Comparison of ENCODE assay signal across 8 mouse cellular contexts in genomic region chr1:150991745-150992554, GRCm38 (mm10). TPM values are rescaled to one million over a fixed set of nuclear protein-coding genes. Genes with fewer than 3 reads are reported as not detected.
DNase-seq lines count a peak whose midpoint lies in the region; ATAC-seq lines count a peak whose summit lies in the region.

No protein-coding gene starts in this region.

- DNase-seq in Muller cell, postnatal 12 days (ENCODE audit: inconsistent ontology term): peak; percentile 24
- DNase-seq in embryonic facial prominence, embryonic 14.5 days (ENCODE audit: low spot score): peak; percentile 72
- no peak for DNase-seq in right cerebral cortex, postnatal 25 days
- no peak for DNase-seq in urinary bladder, postnatal 10 days (ENCODE audit: low spot score)
- DNase-seq in cerebellum, postnatal 4 days (ENCODE audit: low spot score in 2 of 2): no peak
- DNase-seq in thymus, postnatal 14 days: no peak

- peak overlapping the region; percentile 79 for H3K9ac ChIP-seq in embryonic facial prominence, embryonic 14.5 days (ENCODE audit: low read depth, low read length)
- H3K9ac ChIP-seq in hindbrain, embryonic 12.5 days: peak overlapping the region; percentile 50

- H3K36me3 ChIP-seq in embryonic facial prominence, embryonic 14.5 days (ENCODE audit: control insufficient read depth, insufficient read depth, low read length): no peaks in the 10 kb centered on the region
- no peaks in the 10 kb centered on the region for H3K36me3 ChIP-seq in hindbrain, embryonic 12.5 days

- peaks cover 10% of the 10 kb centered on the region; the same call in 1 of the 2 replicates for H3K4me1 ChIP-seq in embryonic facial prominence, embryonic 14.5 days (ENCODE audit: control insufficient read depth, insufficient read depth, low read length)
- peaks cover 15% of the 10 kb centered on the region for H3K4me1 ChIP-seq in hindbrain, embryonic 12.5 days

- peak overlapping the region; percentile 59 for H3K4me3 ChIP-seq in embryonic facial prominence, embryonic 14.5 days (ENCODE audit: low read depth, low read length)
- H3K4me3 ChIP-seq in hindbrain, embryonic 12.5 days: peak overlapping the region; percentile 54

- 1% methylated on average over 10 of the region's 10 CpGs for WGBS in embryonic facial prominence, embryonic 14.5 days
- WGBS in hindbrain, embryonic 12.5 days: 4% methylated on average over 10 of the region's 10 CpGs

- no peaks in the 10 kb centered on the region for H3K27me3 ChIP-seq in embryonic facial prominence, embryonic 14.5 days (replicated peaks; ENCODE audit: control insufficient read depth, insufficient read depth, low read length)
- H3K27me3 ChIP-seq in hindbrain, embryonic 12.5 days: 0 out of 2 replicates have a peak, but pooled peaks cover 8% of the 10 kb centered on the region

- peak overlapping the region; percentile 66 for H3K27ac ChIP-seq in embryonic facial prominence, embryonic 14.5 days (replicated peaks; ENCODE audit: low read depth, low read length)
- H3K27ac ChIP-seq in hindbrain, embryonic 12.5 days: peak overlapping the region; percentile 55

- H3K9me3 ChIP-seq in embryonic facial prominence, embryonic 14.5 days (ENCODE audit: control insufficient read depth, low read length): peaks cover 9% of the 10 kb centered on the region; the same call in 1 of the 2 replicates
- H3K9me3 ChIP-seq in hindbrain, embryonic 12.5 days (replicated peaks): no peaks in the 10 kb centered on the region

- H3K4me2 ChIP-seq in embryonic facial prominence, embryonic 14.5 days (ENCODE audit: low read depth, low read length): peak overlapping the region; percentile 75
- peak overlapping the region; percentile 80 for H3K4me2 ChIP-seq in hindbrain, embryonic 12.5 days (replicated peaks)

- ATAC-seq in embryonic facial prominence, embryonic 14.5 days (ENCODE audit: low read depth): peak; percentile 45; the same call in 1 of the 2 replicates
- peak; percentile 54 for ATAC-seq in hindbrain, embryonic 12.5 days (ENCODE audit: low FRiP score)
- peak; percentile 28; the same call in 1 of the 2 replicates for ATAC-seq in megakaryocyte, adult 5-6 weeks (ENCODE audit: poor library complexity, severe bottlenecking)

RNA-seq across cellular contexts. Expression of gene Hmcn1, which starts 1.3 kb away (rescaled TPM):
- polyA plus RNA-seq in embryonic facial prominence, embryonic 14.5 days (2014; fragmentation: Nextera tagmentation; extraction: Ambion mirVana): 30.7 and 36.5 TPM in 2 replicates
- polyA plus RNA-seq in hindbrain, embryonic 12.5 days (2016; fragmentation: Nextera tagmentation; extraction: Ambion mirVana): 11.8 and 14.0 TPM in 2 replicates
- total RNA-seq in megakaryocyte, adult 5-6 weeks (2015): not detected in 2 replicates
- total RNA-seq in megakaryocyte, adult 5-6 weeks (2017): not detected in 2 replicates

Comparison
In these comparisons a context has a peak if more than half of its experiments do, and no peak if none do; other contexts are left out.
1. DNase-seq: peak in Muller cell, postnatal 12 days (single experiment) and embryonic facial prominence, embryonic 14.5 days (single experiment); none in right cerebral cortex, postnatal 25 days (single experiment), urinary bladder, postnatal 10 days (single experiment), cerebellum, postnatal 4 days (0 of 2) and thymus, postnatal 14 days (single experiment).
2. Peak in every context shown above with its lines, with median percentiles within 50 percentile points of each other: ATAC-seq.